Mouse (Mus musculus): ENCODE data around the gene Klrd1.

DNA sequence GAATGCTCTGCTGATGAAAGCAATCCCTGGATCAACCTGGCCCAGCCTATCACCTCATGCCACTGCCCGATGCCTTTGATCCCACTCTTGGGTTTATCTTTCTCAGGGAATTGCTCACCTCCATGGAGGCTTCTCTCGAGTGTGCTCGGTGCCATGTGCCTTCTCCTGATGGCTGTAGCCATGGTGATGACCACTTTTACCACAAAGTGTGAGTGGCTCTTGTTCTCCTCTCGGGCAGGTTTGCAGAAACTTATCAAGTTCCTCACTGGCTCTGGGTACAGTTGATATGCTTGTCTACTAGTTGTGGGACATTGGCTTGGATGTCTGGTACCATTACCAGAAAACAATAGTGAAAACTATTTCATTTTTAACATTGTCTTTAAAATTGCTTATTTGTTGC lies 9.7 kb upstream of the Klrd1 start:
- no peak for TF ChIP-seq CTCF (conservative IDR thresholded peaks at IDR 0.05; ENCODE audit: low read length)
- TF ChIP-seq POU5F1 (IDR thresholded peaks at IDR 0.05; ENCODE audit: borderline replicate concordance, low read length) = no peak
